ENCODE assay signal across 8 mouse cellular contexts in genomic region chr9:56994286-56995197, GRCm38 (mm10). TPM values are rescaled to one million over a fixed set of nuclear protein-coding genes. Genes with fewer than 3 reads are reported as not detected.
A peak's percentile ranks its signal among the peaks of the same experiment; 100 is the strongest.
DNase-seq lines count a peak whose midpoint lies in the region; ATAC-seq and TF ChIP-seq lines count a peak whose summit lies in the region.

Gene Ptpn9, plus strand, starts transcription at chr9:56994923.

- ATAC-seq in CD4-positive, CD25-positive, alpha-beta regulatory T cell, adult 4 months, result peak; percentile 68
- peak; percentile 80; the same call in 1 of the 2 replicates for ATAC-seq in heart, embryonic 13.5 days (ENCODE audit: extremely low read depth, insufficient number of reproducible peaks, low FRiP score, low TSS enrichment)
- ATAC-seq in kidney, postnatal 0 days (replicated peaks; ENCODE audit: low FRiP score, low read depth), result peak; percentile 90
- ATAC-seq in liver, embryonic 11.5 days (replicated peaks; ENCODE audit: low FRiP score), result peak; percentile 82
- ATAC-seq in stomach, embryonic 16.5 days (ENCODE audit: insufficient read depth, low FRiP score), result peak; percentile 93

- 0 out of 2 replicates have a peak, but pooled peaks cover 4% of the 10 kb centered on the region for H3K36me3 ChIP-seq in heart, embryonic 13.5 days
- H3K36me3 ChIP-seq in kidney, postnatal 0 days (ENCODE audit: insufficient read depth, low read length), result no peaks in the 10 kb centered on the region
- no peaks in the 10 kb centered on the region for H3K36me3 ChIP-seq in liver, embryonic 11.5 days (ENCODE audit: control insufficient read depth, insufficient read depth, low read length)
- no peaks in the 10 kb centered on the region for H3K36me3 ChIP-seq in myocyte (ENCODE audit: control insufficient read depth, insufficient read depth)
- H3K36me3 ChIP-seq in stomach, embryonic 16.5 days (ENCODE audit: control insufficient read depth, insufficient read depth, low read length), result no peaks in the 10 kb centered on the region

- peaks cover 36% of the 10 kb centered on the region for H3K79me2 ChIP-seq in myocyte (ENCODE audit: control insufficient read depth, insufficient read depth)

- WGBS in heart, embryonic 13.5 days, result 2% methylated on average over 62 of the region's 62 CpGs
- 3% methylated on average over 54 of the region's 62 CpGs for WGBS in kidney, postnatal 0 days
- WGBS in liver, embryonic 11.5 days, result 3% methylated on average over 61 of the region's 62 CpGs
- 2% methylated on average over 58 of the region's 62 CpGs for WGBS in stomach, embryonic 16.5 days

- TF ChIP-seq POLR2A in myocyte (IDR thresholded peaks at IDR 0.05; ENCODE audit: insufficient read length, low read depth), result peak; percentile 58

- H3K27me3 ChIP-seq in heart, embryonic 13.5 days (replicated peaks), result no peaks in the 10 kb centered on the region
- no peaks in the 10 kb centered on the region for H3K27me3 ChIP-seq in kidney, postnatal 0 days (ENCODE audit: insufficient read depth, low read length)
- H3K27me3 ChIP-seq in liver, embryonic 11.5 days (replicated peaks; ENCODE audit: control insufficient read depth, insufficient read depth, low read length), result no peaks in the 10 kb centered on the region
- H3K27me3 ChIP-seq in myocyte (ENCODE audit: control insufficient read depth, insufficient read depth, insufficient read length), result no peaks in the 10 kb centered on the region
- no peaks in the 10 kb centered on the region for H3K27me3 ChIP-seq in stomach, embryonic 16.5 days (ENCODE audit: control insufficient read depth, insufficient read depth, low read length)

- peak within 1 kb of the TSS; percentile 97 for H3ac ChIP-seq in myocyte (ENCODE audit: control insufficient read depth, insufficient read length)

- H3K9ac ChIP-seq in heart, embryonic 13.5 days, result peak within 1 kb of the TSS; percentile 97
- H3K9ac ChIP-seq in kidney, postnatal 0 days (ENCODE audit: low read depth, low read length), result peak within 1 kb of the TSS; percentile 98
- H3K9ac ChIP-seq in liver, embryonic 11.5 days (ENCODE audit: low read depth, low read length), result peak within 1 kb of the TSS; percentile 91
- H3K9ac ChIP-seq in stomach, embryonic 16.5 days (ENCODE audit: low read length), result peak within 1 kb of the TSS; percentile 99

- peaks cover 15% of the 10 kb centered on the region for H3K4me1 ChIP-seq in heart, embryonic 13.5 days
- H3K4me1 ChIP-seq in kidney, postnatal 0 days (replicated peaks; ENCODE audit: insufficient read depth, low read length), result no peaks in the 10 kb centered on the region
- H3K4me1 ChIP-seq in liver, embryonic 11.5 days (replicated peaks; ENCODE audit: control insufficient read depth, insufficient read depth, low read length), result peaks cover 8% of the 10 kb centered on the region
- peaks cover 6% of the 10 kb centered on the region for H3K4me1 ChIP-seq in stomach, embryonic 16.5 days (ENCODE audit: control insufficient read depth, insufficient read depth, low read length)

- no peaks in the 10 kb centered on the region for H3K9me3 ChIP-seq in heart, embryonic 13.5 days
- no peaks in the 10 kb centered on the region for H3K9me3 ChIP-seq in kidney, postnatal 0 days (replicated peaks; ENCODE audit: low read length)
- H3K9me3 ChIP-seq in liver, embryonic 11.5 days (ENCODE audit: control insufficient read depth, low read length), result no peaks in the 10 kb centered on the region
- H3K9me3 ChIP-seq in stomach, embryonic 16.5 days (replicated peaks; ENCODE audit: control insufficient read depth, low read length), result no peaks in the 10 kb centered on the region

- peak within 1 kb of the TSS; percentile 77 for H3K4me3 ChIP-seq in heart, embryonic 13.5 days
- peak within 1 kb of the TSS; percentile 93 for H3K4me3 ChIP-seq in kidney, postnatal 0 days (replicated peaks; ENCODE audit: low read depth, low read length)
- peak within 1 kb of the TSS; percentile 89 for H3K4me3 ChIP-seq in liver, embryonic 11.5 days (ENCODE audit: low read depth, low read length)
- H3K4me3 ChIP-seq in myocyte, result peak within 1 kb of the TSS; percentile 60
- H3K4me3 ChIP-seq in stomach, embryonic 16.5 days (replicated peaks; ENCODE audit: low read length), result peak within 1 kb of the TSS; percentile 86

- peak; percentile 71 for TF ChIP-seq CTCF in kidney, postnatal 0 days (IDR thresholded peaks at IDR 0.05; ENCODE audit: low read depth)

- peak; percentile 3 for DNase-seq in c-Kit-negative CD71-positive TER-119-positive erythroid progenitor cells, embryonic 14.5 days (ENCODE audit: low read depth, low spot score)
- DNase-seq in fibroblast of lung, adult 2 months (ENCODE audit: low read depth), result peak; percentile 51
- DNase-seq in kidney, postnatal 0 days (ENCODE audit: low spot score), result peak; percentile 96
- peak; percentile 88 for DNase-seq in liver, embryonic 11.5 days (ENCODE audit: low spot score)

- H3K4me2 ChIP-seq in heart, embryonic 13.5 days, result peak within 1 kb of the TSS; percentile 74
- peak within 1 kb of the TSS; percentile 63 for H3K4me2 ChIP-seq in kidney, postnatal 0 days (ENCODE audit: low read length)
- peak within 1 kb of the TSS; percentile 90 for H3K4me2 ChIP-seq in liver, embryonic 11.5 days
- H3K4me2 ChIP-seq in myocyte (ENCODE audit: low read depth), result peak within 1 kb of the TSS; percentile 85
- peak within 1 kb of the TSS; percentile 81 for H3K4me2 ChIP-seq in stomach, embryonic 16.5 days (ENCODE audit: low read depth, low read length)

- peak within 1 kb of the TSS; percentile 97 for H3K27ac ChIP-seq in heart, embryonic 13.5 days (replicated peaks)
- H3K27ac ChIP-seq in kidney, postnatal 0 days, result peak within 1 kb of the TSS; percentile 99
- H3K27ac ChIP-seq in liver, embryonic 11.5 days (ENCODE audit: low read depth, low read length), result peak within 1 kb of the TSS; percentile 89
- H3K27ac ChIP-seq in stomach, embryonic 16.5 days (ENCODE audit: low read length), result peak within 1 kb of the TSS; percentile 96

TF ChIP-seq in myocyte, 11 proteins besides CTCF, POLR2A, EP300 and RAD21:
- TF ChIP-seq POLR2AphosphoS2 (IDR thresholded peaks at IDR 0.05; ENCODE audit: insufficient read length, low read depth), result no peak
- no peak for TF ChIP-seq MAX (IDR thresholded peaks at IDR 0.05; ENCODE audit: low read depth)
- no peak for TF ChIP-seq MYOD1 (IDR thresholded peaks at IDR 0.05; ENCODE audit: control insufficient read depth in 1 of 3, insufficient read length in 2 of 3, low read depth in 2 of 3)
- TF ChIP-seq MYOG (IDR thresholded peaks at IDR 0.05; ENCODE audit: control insufficient read depth in 1 of 3, insufficient read depth in 1 of 3, insufficient read length in 2 of 3, low read depth in 2 of 3), result peak in 1 of 3 experiments; percentile 10
- no peak for TF ChIP-seq REST (IDR thresholded peaks at IDR 0.05; ENCODE audit: insufficient read depth, insufficient read length)
- TF ChIP-seq CEBPB (IDR thresholded peaks at IDR 0.05; ENCODE audit: insufficient read depth, poor library complexity, severe bottlenecking), result no peak
- no peak for TF ChIP-seq E2F4 (IDR thresholded peaks at IDR 0.05; ENCODE audit: insufficient read depth)
- TF ChIP-seq TCF12 (IDR thresholded peaks at IDR 0.05; ENCODE audit: insufficient read depth, poor library complexity, severe bottlenecking), result no peak
- no peak for TF ChIP-seq SRF (IDR thresholded peaks at IDR 0.05; ENCODE audit: control insufficient read depth, insufficient read length, low read depth)
TF ChIP-seq in myocyte: peak in this region for 1.

RNA-seq across cellular contexts. Expression of gene Ptpn9, which starts in this region (rescaled TPM):
- 1 to 10 TPM; 3.4 to 5.0 TPM for polyA plus RNA-seq in CD4-positive, CD25-positive, alpha-beta regulatory T cell, adult 4 months (2017; shearing (Covaris generic))
- polyA plus RNA-seq in heart, embryonic 13.5 days (2015; fragmentation: Nextera tagmentation; extraction: Ambion mirVana), result 13.8 and 14.8 TPM in 2 replicates
- polyA plus RNA-seq in kidney, postnatal 0 days (2015; fragmentation: Nextera tagmentation; extraction: Ambion mirVana), result 23.6 and 27.5 TPM in 2 replicates
- polyA plus RNA-seq in liver, embryonic 11.5 days (2014; fragmentation: Nextera tagmentation; extraction: Ambion mirVana), result 14.0 and 14.8 TPM in 2 replicates
- polyA plus RNA-seq in myocyte (2012; fragmentation: generic; extraction: Trizol), result 16.1 TPM
- polyA plus RNA-seq in stomach, embryonic 16.5 days (2015; fragmentation: Nextera tagmentation; extraction: Ambion mirVana), result 14.2 and 15.1 TPM in 2 replicates

Comparison
In these comparisons a context has a peak if more than half of its experiments do, and no peak if none do; other contexts are left out.
1. Peak in every context shown above with its lines: DNase-seq, ATAC-seq, H3K4me3 ChIP-seq and H3K27ac ChIP-seq.
2. DNase-seq: peak in every context shown above with its lines; median percentile 96 in kidney, postnatal 0 days; 88 in liver, embryonic 11.5 days; 51 in fibroblast of lung, adult 2 months; 3 in c-Kit-negative CD71-positive TER-119-positive erythroid progenitor cells, embryonic 14.5 days.